ENCODE assay signal across 8 mouse cellular contexts in the genomic region with DNA sequence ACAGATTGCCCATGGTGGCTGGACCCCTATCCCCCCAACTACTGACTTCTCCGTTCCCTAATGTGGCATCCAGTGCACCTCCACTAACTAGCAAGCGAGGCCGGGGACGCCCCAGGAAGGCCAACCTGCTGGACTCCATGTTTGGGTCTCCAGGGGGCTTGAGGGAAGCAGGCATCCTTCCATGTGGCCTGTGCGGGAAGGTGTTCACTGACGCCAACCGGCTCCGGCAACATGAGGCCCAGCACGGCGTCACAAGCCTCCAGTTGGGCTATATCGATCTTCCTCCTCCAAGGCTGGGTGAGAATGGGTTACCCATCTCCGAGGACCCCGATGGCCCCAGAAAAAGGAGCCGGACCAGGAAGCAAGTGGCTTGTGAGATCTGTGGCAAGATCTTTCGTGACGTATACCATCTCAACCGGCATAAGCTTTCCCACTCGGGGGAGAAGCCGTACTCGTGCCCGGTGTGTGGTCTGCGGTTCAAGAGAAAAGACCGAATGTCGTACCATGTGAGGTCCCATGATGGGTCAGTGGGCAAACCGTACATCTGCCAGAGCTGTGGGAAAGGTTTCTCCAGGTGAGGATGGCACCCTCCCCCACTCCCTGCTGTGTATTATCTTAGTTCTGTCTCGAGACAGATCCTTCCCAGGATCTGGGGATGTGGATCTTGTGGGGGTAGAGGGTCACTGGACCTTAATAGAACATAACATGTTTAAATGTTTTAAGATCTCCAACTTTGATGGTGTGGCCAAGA. TPM values are rescaled to one million over a fixed set of nuclear protein-coding genes. Genes with fewer than 3 reads are reported as not detected.
DNase-seq lines count a peak whose midpoint lies in the region; ATAC-seq and TF ChIP-seq lines count a peak whose summit lies in the region.

No protein-coding gene starts in this region.

- 2% methylated on average over 26 of the region's 26 CpGs for WGBS in heart, embryonic 10.5 days
- under 1% methylated on average over 26 of the region's 26 CpGs for WGBS in midbrain, embryonic 16.5 days

- TF ChIP-seq POLR2A in bone marrow macrophage, adult 2 months (IDR thresholded peaks at IDR 0.05; ENCODE audit: borderline replicate concordance, low read depth, low read length), result no peak

- peak overlapping the region; percentile 75 for H3K4me3 ChIP-seq in left cerebral cortex, adult 2 months
- peak overlapping the region; percentile 93 for H3K4me3 ChIP-seq in bone marrow macrophage, adult 2 months (ENCODE audit: insufficient read depth, low read length)
- peak overlapping the region; percentile 90 for H3K4me3 ChIP-seq in heart, embryonic 10.5 days
- peak overlapping the region; percentile 71 for H3K4me3 ChIP-seq in midbrain, embryonic 16.5 days (ENCODE audit: low read depth, low read length)

- H3K27me3 ChIP-seq in heart, embryonic 10.5 days (ENCODE audit: insufficient read depth, poor library complexity, severe bottlenecking), result no peaks in the 10 kb centered on the region
- no peaks in the 10 kb centered on the region for H3K27me3 ChIP-seq in midbrain, embryonic 16.5 days (ENCODE audit: control insufficient read depth, insufficient read depth, low read depth, low read length)

- H3K36me3 ChIP-seq in heart, embryonic 10.5 days, result peaks cover 44% of the 10 kb centered on the region
- peaks cover 8% of the 10 kb centered on the region for H3K36me3 ChIP-seq in midbrain, embryonic 16.5 days (ENCODE audit: control insufficient read depth, insufficient read depth, low read length)

- no peak for ATAC-seq in midbrain, embryonic 16.5 days

- no peaks in the 10 kb centered on the region for H3K9me3 ChIP-seq in heart, embryonic 10.5 days
- H3K9me3 ChIP-seq in midbrain, embryonic 16.5 days (replicated peaks; ENCODE audit: control insufficient read depth, low read length, poor library complexity, severe bottlenecking), result no peaks in the 10 kb centered on the region

- intact Hi-C loops in left cerebral cortex, adult 2 months (cut with DNase I), result loop anchor here (2.0 kb wide), 2 partner anchors 23 to 39 kb away; a partner anchor contains a TSS
- intact Hi-C loops in left cerebral cortex, postnatal 25 days (cut with DNase I), result no loop called here

- no peak for TF ChIP-seq CTCF in left cerebral cortex, adult 2 months (IDR thresholded peaks at IDR 0.05)
- no peak for TF ChIP-seq CTCF in bone marrow macrophage, adult 2 months (IDR thresholded peaks at IDR 0.05; ENCODE audit: low read depth, low read length)

- peak overlapping the region; percentile 99 for H3K9ac ChIP-seq in midbrain, embryonic 16.5 days (ENCODE audit: low read depth, low read length)

- peak in 1 of 2 experiments; percentile 38 for DNase-seq in left cerebral cortex, adult 2 months (ENCODE audit: extremely low spot score in 1 of 2, low spot score in 2 of 2)
- DNase-seq in left cerebral cortex, postnatal 25 days (ENCODE audit: low spot score in 2 of 2), result no peak
- peak; percentile 84 for DNase-seq in heart, embryonic 10.5 days (ENCODE audit: low spot score)
- DNase-seq in kidney, postnatal 14 days, result peak; percentile 17
- peak; percentile 24 for DNase-seq in yolk sac, embryonic 10.5 days (ENCODE audit: low spot score)
- no peak for DNase-seq in layer of hippocampus, adult 11-12 months (ENCODE audit: low spot score)

- peak overlapping the region; percentile 100 for H3K27ac ChIP-seq in left cerebral cortex, adult 2 months
- peak overlapping the region; percentile 68 for H3K27ac ChIP-seq in bone marrow macrophage, adult 2 months (ENCODE audit: insufficient read depth, low read depth, low read length)
- H3K27ac ChIP-seq in heart, embryonic 10.5 days, result peak overlapping the region; percentile 100
- peak overlapping the region; percentile 100 for H3K27ac ChIP-seq in midbrain, embryonic 16.5 days (ENCODE audit: low read length)

- H3K4me1 ChIP-seq in bone marrow macrophage, adult 2 months (ENCODE audit: control insufficient read depth, insufficient read depth, low read length), result peaks cover 15% of the 10 kb centered on the region
- H3K4me1 ChIP-seq in heart, embryonic 10.5 days, result peaks cover 53% of the 10 kb centered on the region
- H3K4me1 ChIP-seq in midbrain, embryonic 16.5 days (ENCODE audit: control insufficient read depth, insufficient read depth, low read length), result peaks cover 57% of the 10 kb centered on the region

- H3K4me2 ChIP-seq in midbrain, embryonic 16.5 days (ENCODE audit: low read length), result peak overlapping the region; percentile 91

RNA-seq across cellular contexts. Expression of a gene that starts 2.8 kb away (rescaled TPM):
- 10 to 100 TPM; 41.5 to 46.9 TPM for total RNA-seq in left cerebral cortex, adult 2 months (2021)
- total RNA-seq in left cerebral cortex, postnatal 25 days (2021), result 10 to 100 TPM; 40.6 to 40.9 TPM
- 29.9 and 32.2 TPM in 2 replicates for polyA plus RNA-seq in bone marrow macrophage, adult 2 months (2012; ENCODE audit: insufficient read depth, insufficient read length, missing spikeins)
- polyA plus RNA-seq in heart, embryonic 10.5 days (2016; fragmentation: Nextera tagmentation; extraction: Ambion mirVana), result 32.0 and 49.1 TPM in 2 replicates
- 41.6 and 52.0 TPM in 2 replicates for polyA plus RNA-seq in midbrain, embryonic 16.5 days (2015; fragmentation: Nextera tagmentation; extraction: Ambion mirVana)

RNA-seq across cellular contexts. Expression of a gene that starts 25.3 kb away (rescaled TPM):
- total RNA-seq in left cerebral cortex, adult 2 months (2021), result 10 to 100 TPM; 79.5 to 92.1 TPM
- total RNA-seq in left cerebral cortex, postnatal 25 days (2021), result 10 to 100 TPM; 86.8 to 97.5 TPM
- polyA plus RNA-seq in bone marrow macrophage, adult 2 months (2012; ENCODE audit: insufficient read depth, insufficient read length, missing spikeins), result 74.1 and 75.0 TPM in 2 replicates
- polyA plus RNA-seq in heart, embryonic 10.5 days (2016; fragmentation: Nextera tagmentation; extraction: Ambion mirVana), result 217 and 263 TPM in 2 replicates
- 212 and 223 TPM in 2 replicates for polyA plus RNA-seq in midbrain, embryonic 16.5 days (2015; fragmentation: Nextera tagmentation; extraction: Ambion mirVana)

RNA-seq across cellular contexts. Expression of a gene that starts 38.7 kb away (rescaled TPM):
- total RNA-seq in left cerebral cortex, adult 2 months (2021), result 10 to 100 TPM; 28.1 to 31.5 TPM
- total RNA-seq in left cerebral cortex, postnatal 25 days (2021), result 10 to 100 TPM; 26.3 to 29.1 TPM
- 1.6 and 1.7 TPM in 2 replicates for polyA plus RNA-seq in bone marrow macrophage, adult 2 months (2012; ENCODE audit: insufficient read depth, insufficient read length, missing spikeins)
- 7.9 and 9.5 TPM in 2 replicates for polyA plus RNA-seq in heart, embryonic 10.5 days (2016; fragmentation: Nextera tagmentation; extraction: Ambion mirVana)
- polyA plus RNA-seq in midbrain, embryonic 16.5 days (2015; fragmentation: Nextera tagmentation; extraction: Ambion mirVana), result 22.8 and 29.5 TPM in 2 replicates

Comparison
In these comparisons a context has a peak if more than half of its experiments do, and no peak if none do; other contexts are left out.
1. DNase-seq: peak in heart, embryonic 10.5 days (single experiment), kidney, postnatal 14 days (single experiment) and yolk sac, embryonic 10.5 days (single experiment); none in left cerebral cortex, postnatal 25 days (0 of 2) and layer of hippocampus, adult 11-12 months (single experiment).
2. Peak in every context shown above with its lines, with median percentiles within 50 percentile points of each other: H3K27ac ChIP-seq and H3K4me3 ChIP-seq.